Comparison of ENCODE assay signal across 22 mouse cellular contexts in genomic region chr1:132104353-132104752, GRCm38 (mm10). TPM values are rescaled to one million over a fixed set of nuclear protein-coding genes. Genes with fewer than 3 reads are reported as not detected.
DNase-seq lines count a peak whose midpoint lies in the region; ATAC-seq and TF ChIP-seq lines count a peak whose summit lies in the region.
"Had no signal": no experiment of that assay in that cellular context is flagged by ENCODE, and none has a peak within 500 bp of the region (broad histone marks: within the 10 kb centered on the region; RNA-seq: fewer than 3 reads in every experiment).

No protein-coding gene starts in this region.

- no peak for TF ChIP-seq CTCF in ES-Bruce4 (IDR thresholded peaks at IDR 0.05; ENCODE audit: low read depth, low read length)

- no peak for TF ChIP-seq EP300 in ES-Bruce4 (IDR thresholded peaks at IDR 0.05; ENCODE audit: insufficient read depth, low read depth, low read length)

- no peaks in the 10 kb centered on the region for H3K4me1 ChIP-seq in ES-Bruce4 (ENCODE audit: control insufficient read depth, insufficient read depth, low read length)
- H3K4me1 ChIP-seq in hindbrain, embryonic 14.5 days (replicated peaks; ENCODE audit: control insufficient read depth, insufficient read depth, low read length), result no peaks in the 10 kb centered on the region
- H3K4me1 ChIP-seq: forebrain, embryonic 13.5 days; heart, embryonic 15.5 days; hindbrain, embryonic 10.5 days; hindbrain, embryonic 15.5 days had no signal

- no peak overlapping the region for H3K4me2 ChIP-seq in hindbrain, embryonic 14.5 days (replicated peaks)
- H3K4me2 ChIP-seq: forebrain, embryonic 13.5 days; heart, embryonic 11.5 days; heart, embryonic 15.5 days; hindbrain, embryonic 15.5 days had no signal

- 53% methylated on average over 14 of the region's 14 CpGs for WGBS in hindbrain, embryonic 14.5 days

- TF ChIP-seq POLR2A in ES-Bruce4 (IDR thresholded peaks at IDR 0.05; ENCODE audit: insufficient read depth, low read length), result no peak

- H3K27ac ChIP-seq in ES-Bruce4 (ENCODE audit: insufficient read depth, low read length), result no peak overlapping the region
- no peak overlapping the region for H3K27ac ChIP-seq in hindbrain, embryonic 14.5 days
- H3K27ac ChIP-seq: embryonic facial prominence, embryonic 10.5 days; forebrain, embryonic 13.5 days; heart, adult 2 months; heart, embryonic 15.5 days; hindbrain, embryonic 10.5 days; hindbrain, embryonic 15.5 days had no signal

- ATAC-seq in hindbrain, embryonic 14.5 days (ENCODE audit: low FRiP score), result no peak
- ATAC-seq: activated CD4-positive, CD25-positive, alpha-beta regulatory T cell, adult 4 months; forebrain, embryonic 13.5 days; forebrain, postnatal 0 days; intestine, embryonic 16.5 days; Patski had no signal

- H3K9me3 ChIP-seq in ES-Bruce4 (replicated peaks; ENCODE audit: control insufficient read depth, insufficient read depth, low read length, poor library complexity, severe bottlenecking), result no peaks in the 10 kb centered on the region
- no peaks in the 10 kb centered on the region for H3K9me3 ChIP-seq in hindbrain, embryonic 14.5 days (ENCODE audit: control insufficient read depth, low read length)
- H3K9me3 ChIP-seq: forebrain, embryonic 13.5 days; heart, embryonic 15.5 days; hindbrain, embryonic 15.5 days had no signal

- DNase-seq in cerebellum, adult 11-12 months, result peak; percentile 59
- DNase-seq in cerebellum, postnatal 4 days (ENCODE audit: low spot score in 2 of 2), result no peak
- peak; percentile 29 for DNase-seq in A20 (ENCODE audit: low read depth, low spot score)
- peak; percentile 31 to 40 for DNase-seq in cerebellum, postnatal 36 days
- DNase-seq in yolk sac, embryonic 10.5 days (ENCODE audit: low spot score), result no peak
- no peak for DNase-seq in hindbrain, embryonic 14.5 days (ENCODE audit: low spot score)
- DNase-seq: adrenal gland, postnatal 14 days; forebrain, postnatal 0 days; gastrocnemius, postnatal 14 days; heart, adult 2 months; heart, postnatal 14 days; kidney, adult 2 months had no signal

- H3K4me3 ChIP-seq in ES-Bruce4 (ENCODE audit: low read depth, low read length), result peak overlapping the region; percentile 3; the same call in 1 of the 2 replicates
- no peak overlapping the region for H3K4me3 ChIP-seq in hindbrain, embryonic 14.5 days (replicated peaks; ENCODE audit: low read length)
- H3K4me3 ChIP-seq: embryonic facial prominence, embryonic 10.5 days; forebrain, embryonic 13.5 days; heart, adult 2 months; heart, embryonic 15.5 days; hindbrain, embryonic 10.5 days; hindbrain, embryonic 15.5 days had no signal

- no peak overlapping the region for H3K9ac ChIP-seq in ES-Bruce4 (ENCODE audit: low read depth, poor library complexity, severe bottlenecking)
- no peak overlapping the region for H3K9ac ChIP-seq in hindbrain, embryonic 14.5 days
- H3K9ac ChIP-seq: forebrain, embryonic 13.5 days; forebrain, postnatal 0 days; heart, embryonic 15.5 days; hindbrain, embryonic 15.5 days had no signal

- no peaks in the 10 kb centered on the region for H3K36me3 ChIP-seq in ES-Bruce4 (ENCODE audit: control insufficient read depth, insufficient read depth, low read length, poor library complexity, severe bottlenecking)
- H3K36me3 ChIP-seq in hindbrain, embryonic 14.5 days (replicated peaks; ENCODE audit: control insufficient read depth, insufficient read depth), result no peaks in the 10 kb centered on the region
- H3K36me3 ChIP-seq: embryonic facial prominence, embryonic 10.5 days; heart, embryonic 15.5 days; hindbrain, embryonic 10.5 days; hindbrain, embryonic 15.5 days had no signal

- no peaks in the 10 kb centered on the region for H3K27me3 ChIP-seq in ES-Bruce4 (ENCODE audit: control insufficient read depth, insufficient read depth, low read length, poor library complexity, severe bottlenecking)
- no peaks in the 10 kb centered on the region for H3K27me3 ChIP-seq in hindbrain, embryonic 14.5 days (ENCODE audit: control insufficient read depth, insufficient read depth, low read length)
- H3K27me3 ChIP-seq: forebrain, embryonic 13.5 days; heart, embryonic 15.5 days; hindbrain, embryonic 15.5 days had no signal

RNA-seq across cellular contexts. Expression of gene Cdk18, which starts 35.1 kb away (rescaled TPM):
- 24.6 and 32.8 TPM in 2 replicates for polyA plus RNA-seq in ES-Bruce4 (2011; ENCODE audit: insufficient read depth, insufficient read length, low read depth, missing spikeins)
- 0.37 and 0.63 TPM in 2 replicates for polyA plus RNA-seq in hindbrain, embryonic 14.5 days (2014; fragmentation: Nextera tagmentation; extraction: Ambion mirVana)
- polyA plus RNA-seq: activated CD4-positive, CD25-positive, alpha-beta regulatory T cell, adult 4 months had no signal

RNA-seq across cellular contexts. Expression of gene Mfsd4a, which starts 36.5 kb away (rescaled TPM):
- 0.44 TPM in 1 of 2 replicates, not detected in the other for polyA plus RNA-seq in ES-Bruce4 (2011; ENCODE audit: insufficient read depth, insufficient read length, low read depth, missing spikeins)
- 9.7 and 10.4 TPM in 2 replicates for polyA plus RNA-seq in hindbrain, embryonic 14.5 days (2014; fragmentation: Nextera tagmentation; extraction: Ambion mirVana)

Comparison
In these comparisons a context has a peak if more than half of its experiments do, and no peak if none do; other contexts are left out.
1. DNase-seq: peak in cerebellum, adult 11-12 months (single experiment), A20 (single experiment) and cerebellum, postnatal 36 days (2 of 2); none in cerebellum, postnatal 4 days (0 of 2), yolk sac, embryonic 10.5 days (single experiment) and hindbrain, embryonic 14.5 days (single experiment).
2. RNA of gene Cdk18, which starts 35.1 kb away (polyA plus RNA-seq): 24.6 to 32.8 TPM in ES-Bruce4; 0.37 to 0.63 TPM in hindbrain, embryonic 14.5 days; every median in the first group is over 10 times any median in the second.